Mouse (Mus musculus) bone marrow macrophage, adult 2 months (primary cell): ENCODE data around the gene Pkn2.

Experiments used
- CTCF ChIP-seq: IDR thresholded peaks from 2 replicates; pipeline ENCODE4 v1.5.1; 2012; ENCODE audit warnings: low read depth, mild to moderate bottlenecking, low read length, moderate library complexity
- POLR2A ChIP-seq: IDR thresholded peaks from 2 replicates; pipeline ENCODE4 v1.6.1; 2012; ENCODE audit warnings: mild to moderate bottlenecking, low read depth, low read length, borderline replicate concordance

DNA sequence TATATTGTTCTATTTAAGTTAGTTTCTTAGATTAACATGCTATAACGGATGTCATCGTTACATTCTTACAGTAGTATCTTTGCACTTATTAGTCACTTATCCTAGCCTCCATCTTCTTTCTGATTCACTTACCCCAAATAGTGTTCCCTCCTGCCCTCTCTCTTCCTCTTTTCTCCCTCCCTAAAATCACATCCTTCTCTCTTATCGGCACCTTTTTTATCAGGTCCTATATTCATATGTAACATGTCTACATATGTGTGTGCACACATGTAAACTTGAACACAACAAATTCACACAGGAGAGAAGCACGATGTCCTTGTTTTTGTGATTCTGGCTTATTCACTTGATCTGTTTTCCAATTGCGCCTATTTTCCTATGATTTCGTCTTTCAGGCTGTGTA lies 113.3 kb downstream of the Pkn2 start:
- TF ChIP-seq POLR2A (no peak), CTCF (no peak)
